Mouse (Mus musculus) midbrain, embryonic 10.5 days (tissue): Measurements from ENCODE around the gene Arrb2. TPM values are rescaled to one million over a fixed set of nuclear protein-coding genes. Genes with fewer than 3 reads are reported as not detected.
"Not testable (repeated sequence)": the region's sequence is repeated elsewhere in the genome, so short reads cannot be mapped to it uniquely, and the experiment has no call there.

ENCODE experiments used
- DNase-seq: peaks from one replicate; pipeline ENCODE4 v3.0.0-alpha.2; 2017; ENCODE audit warnings: low spot score
- H3K27ac ChIP-seq: fragments of 300-500 bp; sonication (generic); replicated peaks from 2 replicates; pipeline ENCODE4 v1.5.1; 2016; ENCODE audit warnings: mild to moderate bottlenecking
- H3K27me3 ChIP-seq: fragments of 300-500 bp; sonication (generic); 2 replicates; pipeline ENCODE4 v1.6.1; 2016; ENCODE audit warnings: low read depth, mild to moderate bottlenecking; ENCODE audit not compliant: poor library complexity, severe bottlenecking
- H3K36me3 ChIP-seq: fragments of 300-500 bp; sonication (generic); 2 replicates; pipeline ENCODE4 v1.6.1; 2016; ENCODE audit warnings: mild to moderate bottlenecking, moderate library complexity
- H3K4me1 ChIP-seq: fragments of 300-500 bp; sonication (generic); 2 replicates; pipeline ENCODE4 v1.6.1; 2016
- H3K4me3 ChIP-seq: fragments of 300-500 bp; sonication (generic); 2 replicates; pipeline ENCODE4 v1.5.1; 2016; ENCODE audit warnings: mild to moderate bottlenecking, moderate library complexity
- H3K9me3 ChIP-seq: fragments of 300-500 bp; sonication (generic); replicated peaks from 2 replicates; pipeline ENCODE4 v1.6.1; 2016; ENCODE audit warnings: mild to moderate bottlenecking
- WGBS: fragments of 180-500 bp; shearing (Covaris S2); methylation state at CpG from one replicate; pipeline ENCODE4 v1.1.7; 2016; 5-methylcytosine and 5-hydroxymethylcytosine counted together
- polyA plus RNA-seq: library from polyadenylated mRNA; unstranded; fragments of >200 nt; fragmentation: Nextera tagmentation; extraction: Ambion mirVana; gene quantifications from 2 replicates; pipeline ENCODE4 v1.2.1, GENCODE M21; 2016

The Arrb2 gene
- 28.3 and 37.4 TPM in 2 replicates for polyA plus RNA-seq

DNA sequence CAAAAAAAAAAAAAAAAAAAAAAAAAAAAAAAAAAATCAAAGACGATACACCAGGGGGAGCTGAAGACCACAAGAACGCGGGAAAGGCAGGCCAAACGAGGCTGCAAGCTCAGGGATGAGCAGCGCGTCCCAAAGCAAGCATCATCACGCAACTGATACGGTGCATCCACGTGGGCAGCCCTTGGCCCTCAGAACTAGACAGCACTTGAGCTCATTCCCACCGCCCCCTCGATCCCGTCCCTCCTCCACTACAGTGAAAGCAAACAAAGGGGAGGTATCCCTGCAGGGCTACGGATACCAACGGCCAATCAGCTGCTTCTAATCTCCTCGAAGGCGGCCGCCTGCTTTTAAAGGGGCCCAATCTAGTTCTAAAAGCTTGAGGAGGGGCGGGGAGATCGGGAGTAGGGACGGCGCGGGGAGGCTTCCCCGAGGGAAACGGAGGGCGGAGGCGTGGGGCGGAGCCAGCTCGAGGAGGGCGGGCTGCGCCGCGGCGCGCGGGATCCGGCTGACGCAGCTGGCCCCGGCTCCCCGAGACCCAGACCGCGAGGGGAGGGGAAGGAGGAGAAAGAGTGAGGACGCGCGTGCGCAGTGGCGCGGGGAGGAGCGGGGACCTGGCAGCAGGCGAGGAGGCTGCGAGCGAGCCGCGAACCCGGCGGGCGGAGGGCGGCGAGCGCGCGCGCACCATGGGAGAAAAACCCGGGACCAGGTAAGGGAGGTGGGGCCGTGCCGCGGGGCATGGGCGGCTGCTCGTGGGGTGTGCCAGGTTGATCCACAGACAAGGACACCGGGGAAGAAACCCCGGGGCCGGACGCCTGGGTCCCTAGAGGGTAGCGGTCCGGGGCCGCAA lies at the start of gene Arrb2:
TSS of gene Arrb2 (plus strand) at position 588 of the 847 bp plus-strand sequence.
- WGBS, result 1% methylated on average over 75 of the region's 75 CpGs
- peak within 1 kb of the TSS; percentile 92 for H3K27ac ChIP-seq
- H3K36me3 ChIP-seq, result peaks cover 19% of the 10 kb centered on the region
- H3K4me1 ChIP-seq, result peaks cover 46% of the 10 kb centered on the region
- H3K9me3 ChIP-seq, result no peaks in the 10 kb centered on the region
- no peaks in the 10 kb centered on the region for H3K27me3 ChIP-seq
- peak within 1 kb of the TSS; percentile 88 for H3K4me3 ChIP-seq
- peak; percentile 98 for DNase-seq

DNA sequence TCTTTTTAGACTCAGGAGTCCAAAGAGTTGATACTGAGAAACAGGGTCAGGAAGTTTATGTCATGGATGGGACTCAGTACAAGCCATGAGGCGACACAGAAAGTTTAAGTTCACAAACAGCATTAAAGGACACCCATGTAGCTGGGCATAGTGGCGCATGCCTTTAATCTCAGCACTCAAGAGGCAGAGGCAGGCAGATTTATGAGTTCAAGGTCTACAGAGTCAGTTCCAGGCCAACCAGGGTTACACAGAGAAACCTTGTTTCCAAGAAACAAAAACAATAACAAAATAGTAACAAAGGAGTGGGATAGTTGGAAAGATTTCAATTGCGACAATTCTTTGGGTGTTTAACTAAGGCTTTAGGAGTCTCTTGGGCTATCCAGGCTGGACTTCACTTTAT lies 48.3 kb upstream of the Arrb2 start:
- H3K27ac ChIP-seq, result no peak overlapping the region
- no peaks in the 10 kb centered on the region for H3K27me3 ChIP-seq
- no peak overlapping the region for H3K4me3 ChIP-seq
- H3K9me3 ChIP-seq, result no peaks in the 10 kb centered on the region
- H3K4me1 ChIP-seq, result no peaks in the 10 kb centered on the region
- no peak for DNase-seq
- 93% methylated on average over 3 of the region's 3 CpGs for WGBS
- peaks cover 37% of the 10 kb centered on the region for H3K36me3 ChIP-seq

DNA sequence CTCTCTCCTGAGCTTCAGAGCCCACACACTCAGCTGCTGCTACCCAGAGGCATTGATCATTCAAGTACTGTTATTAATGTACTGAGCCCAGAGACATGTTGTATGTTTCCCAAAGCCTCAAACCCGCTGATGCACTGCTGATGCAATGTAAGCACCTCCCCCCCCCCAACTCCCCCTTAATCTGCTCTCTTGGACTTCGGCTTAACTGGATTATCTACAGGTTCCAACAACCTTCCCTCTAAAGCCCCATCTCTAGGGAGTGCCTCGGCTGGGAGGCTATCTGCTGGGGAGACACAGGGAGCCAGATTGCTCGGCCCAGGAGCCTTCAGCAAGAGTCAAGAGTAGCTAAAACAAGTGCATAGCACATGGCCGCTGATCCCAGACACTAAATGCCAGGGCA lies 45.0 kb upstream of the Arrb2 start:
- Histone ChIP-seq H3K27me3 (no peaks in the 10 kb centered on the region), H3K36me3 (peaks cover 65% of the 10 kb centered on the region), H3K27ac (no peak overlapping the region), H3K9me3 (no peaks in the 10 kb centered on the region), H3K4me3 (no peak overlapping the region), H3K4me1 (no peaks in the 10 kb centered on the region)
- no peak for DNase-seq
- WGBS, result 73% methylated on average over 5 of the region's 5 CpGs

DNA sequence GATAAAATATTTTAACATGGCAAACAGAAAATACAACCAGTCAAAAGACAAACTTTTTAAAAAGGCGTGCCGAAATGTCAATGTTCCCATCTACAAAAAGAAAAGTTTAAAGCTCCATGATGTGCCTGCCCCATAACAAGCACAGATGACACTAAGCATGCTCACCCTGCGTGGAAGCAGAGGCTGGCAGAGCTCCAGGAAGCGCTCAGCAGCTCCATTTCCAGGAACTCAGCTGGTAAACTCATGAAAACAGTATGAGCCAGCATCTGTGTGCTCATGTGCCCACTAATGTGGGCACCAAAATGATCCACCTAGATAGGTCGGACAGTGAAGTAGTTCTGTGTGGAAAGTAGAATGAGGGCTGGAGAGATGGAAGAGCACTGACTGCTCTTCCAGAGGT lies 43.0 kb upstream of the Arrb2 start:
- no peak overlapping the region for H3K27ac ChIP-seq
- no peaks in the 10 kb centered on the region for H3K9me3 ChIP-seq
- WGBS, result 94% methylated on average over 5 of the region's 5 CpGs
- no peak overlapping the region for H3K4me3 ChIP-seq
- no peaks in the 10 kb centered on the region for H3K27me3 ChIP-seq
- H3K36me3 ChIP-seq, result peaks cover 80% of the 10 kb centered on the region
- no peaks in the 10 kb centered on the region for H3K4me1 ChIP-seq
- no peak for DNase-seq

DNA sequence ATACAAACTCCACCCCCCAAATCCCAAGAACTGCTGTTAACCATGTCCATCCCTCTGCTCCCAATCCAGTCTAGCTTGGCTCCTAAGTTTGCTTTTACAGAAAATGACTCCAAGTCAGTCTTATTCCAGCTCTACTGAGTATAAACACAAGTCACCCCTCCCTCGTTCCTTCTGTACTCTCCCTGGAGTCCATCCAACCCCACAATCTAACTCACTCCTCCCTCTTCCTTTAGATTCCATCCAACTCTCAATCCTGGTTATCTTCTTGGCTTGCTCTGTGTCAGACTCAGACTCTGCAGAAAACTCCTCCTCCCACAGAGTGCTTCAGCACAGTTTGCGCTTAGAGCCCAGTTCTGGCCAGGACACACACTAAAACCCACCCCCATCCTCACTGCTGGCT lies 28.8 kb upstream of the Arrb2 start:
- Histone ChIP-seq H3K27me3 (no peaks in the 10 kb centered on the region), H3K9me3 (no peaks in the 10 kb centered on the region), H3K36me3 (peaks cover 87% of the 10 kb centered on the region), H3K27ac (no peak overlapping the region), H3K4me1 (peaks cover 12% of the 10 kb centered on the region), H3K4me3 (no peak overlapping the region)
- DNase-seq, result no peak
- WGBS, result 85% methylated on average over 2 of the region's 2 CpGs

DNA sequence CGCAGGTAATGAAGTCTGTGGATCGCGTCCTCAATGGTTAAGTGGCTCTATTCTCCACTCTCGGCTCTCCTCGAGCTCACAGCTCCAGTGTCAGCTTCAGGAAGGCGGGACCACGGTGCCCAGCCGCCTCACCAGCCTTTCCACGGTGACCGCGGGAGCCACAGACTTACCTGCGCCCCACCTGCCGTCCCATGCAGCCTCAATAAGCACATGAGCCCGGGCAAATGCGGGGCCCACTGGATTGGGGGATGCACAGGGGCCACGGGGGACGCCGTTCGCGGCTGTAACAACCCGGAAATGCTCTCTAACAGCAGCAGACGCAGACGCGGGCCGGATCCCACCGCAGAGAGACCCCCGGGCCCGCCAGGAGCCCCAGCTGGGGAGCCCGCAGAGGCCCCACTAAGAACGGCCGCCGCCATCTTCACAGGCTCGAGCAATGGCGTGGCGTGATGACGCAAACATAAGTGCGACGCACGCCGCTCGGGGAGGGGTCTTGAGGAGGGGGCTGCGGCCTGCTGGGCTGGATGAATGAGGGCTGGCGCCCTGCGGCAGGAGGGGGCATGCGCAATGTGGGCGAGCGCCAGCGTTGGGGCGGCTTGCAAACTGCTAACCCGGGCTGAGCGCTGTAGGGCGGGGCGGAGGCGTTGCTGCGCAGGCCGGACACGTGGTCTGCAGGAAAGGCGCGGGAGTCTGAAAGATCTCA lies 22.7 kb upstream of the Arrb2 start, which contains the start of gene Pelp1:
TSS of gene Pelp1 (minus strand) at position 438 of the 703 bp plus-strand sequence.
- peak; percentile 99 for DNase-seq
- WGBS, result under 1% methylated on average over 59 of the region's 59 CpGs
- Histone ChIP-seq H3K27ac (peak within 1 kb of the TSS; percentile 96), H3K4me1 (peaks cover 26% of the 10 kb centered on the region), H3K36me3 (peaks cover 26% of the 10 kb centered on the region), H3K9me3 (no peaks in the 10 kb centered on the region), H3K27me3 (no peaks in the 10 kb centered on the region), H3K4me3 (peak within 1 kb of the TSS; percentile 98)

DNA sequence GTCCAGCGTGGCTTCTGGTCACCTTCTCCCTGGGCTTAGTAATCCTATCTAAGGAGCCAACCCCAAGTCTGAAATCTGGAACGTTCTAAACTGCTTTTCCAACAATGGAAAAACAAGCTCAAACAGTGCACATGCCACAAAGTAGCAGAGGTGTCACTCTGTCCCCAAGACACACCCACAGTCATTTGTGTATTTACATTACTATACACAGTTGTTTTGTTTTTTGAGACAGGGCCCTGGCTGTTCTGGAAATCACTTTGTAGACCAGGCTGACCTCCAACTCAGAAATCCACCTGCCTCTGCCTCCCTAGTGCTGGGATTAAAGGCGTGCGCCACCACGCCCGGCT lies 22.2 kb upstream of the Arrb2 start:
- peaks cover 20% of the 10 kb centered on the region for H3K36me3 ChIP-seq
- peak overlapping the region; percentile 96 for H3K27ac ChIP-seq
- H3K27me3 ChIP-seq, result no peaks in the 10 kb centered on the region
- 64% methylated on average over 6 of the region's 6 CpGs for WGBS
- no peaks in the 10 kb centered on the region for H3K9me3 ChIP-seq
- peaks cover 26% of the 10 kb centered on the region for H3K4me1 ChIP-seq
- H3K4me3 ChIP-seq, result peak overlapping the region; percentile 98
- DNase-seq, result no peak

DNA sequence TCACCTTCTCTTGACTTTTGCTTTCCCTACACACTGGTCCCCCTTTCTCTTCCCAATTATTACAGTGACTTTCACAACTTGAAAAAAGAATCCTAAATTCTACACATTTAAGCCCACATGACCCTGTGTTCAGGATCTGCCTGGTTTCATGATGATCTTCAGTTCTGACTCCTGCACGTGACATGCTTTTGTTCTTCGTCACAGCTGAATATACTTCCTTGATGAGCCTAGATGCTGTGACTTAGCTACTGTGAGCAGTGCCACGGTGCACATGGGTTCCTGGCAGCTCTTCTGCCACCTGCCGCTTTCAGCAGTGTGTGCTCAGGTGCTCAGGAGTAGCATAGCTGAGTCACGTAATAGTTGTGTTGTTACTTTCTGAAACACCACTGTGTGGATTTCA lies 19.8 kb upstream of the Arrb2 start:
- H3K27ac ChIP-seq, result no peak overlapping the region
- peaks cover 24% of the 10 kb centered on the region for H3K4me1 ChIP-seq
- no peak for DNase-seq
- H3K36me3 ChIP-seq, result peaks cover 1% of the 10 kb centered on the region; the same call in 1 of the 2 replicates
- no peak overlapping the region for H3K4me3 ChIP-seq
- no peaks in the 10 kb centered on the region for H3K27me3 ChIP-seq
- no peaks in the 10 kb centered on the region for H3K9me3 ChIP-seq
- WGBS, result 83% methylated on average over 5 of the region's 5 CpGs

DNA sequence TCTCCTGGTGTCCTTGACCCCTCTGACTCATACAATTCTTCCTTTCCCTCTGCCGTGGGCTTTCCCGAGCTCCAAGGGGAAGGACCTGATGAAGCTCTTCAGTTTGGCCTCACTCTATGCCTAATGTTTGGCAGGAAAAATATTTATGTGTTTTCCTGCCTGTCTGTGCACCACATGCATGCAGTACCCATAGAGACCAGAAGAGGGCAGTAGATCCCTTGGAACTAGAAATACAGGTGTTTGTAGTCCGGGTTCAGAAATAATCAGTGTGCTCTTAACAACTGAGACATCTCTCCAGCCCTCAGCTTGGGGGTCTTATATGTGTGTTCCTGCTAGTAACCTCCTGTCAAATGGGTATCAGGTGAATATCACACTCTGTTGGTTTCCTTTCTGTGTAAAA lies 18.5 kb upstream of the Arrb2 start:
- Histone ChIP-seq H3K4me3 (no peak overlapping the region), H3K9me3 (no peaks in the 10 kb centered on the region), H3K27ac (no peak overlapping the region), H3K36me3 (no peaks in the 10 kb centered on the region), H3K27me3 (no peaks in the 10 kb centered on the region), H3K4me1 (peaks cover 11% of the 10 kb centered on the region)
- DNase-seq, result peak; percentile 74
- 15% methylated on average over 3 of the region's 3 CpGs for WGBS

DNA sequence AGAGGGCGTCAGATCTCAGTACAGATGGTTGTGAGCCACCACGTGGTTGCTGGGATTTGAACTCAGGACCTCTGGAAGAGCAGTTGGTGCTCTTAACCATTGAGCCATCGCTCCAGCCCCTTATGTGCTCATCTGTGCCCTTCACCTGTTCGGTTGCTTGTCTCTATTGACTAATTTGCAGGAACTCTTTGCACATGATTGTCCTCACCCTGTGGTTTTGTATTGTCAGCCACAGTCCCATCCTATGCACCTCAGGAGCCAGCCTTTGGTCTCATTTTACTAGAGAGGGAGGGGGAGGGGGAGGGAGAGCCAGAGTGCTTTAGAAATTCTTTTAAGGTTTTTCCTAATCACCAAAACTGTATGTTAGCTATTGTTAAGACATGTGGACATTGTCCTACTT lies 14.2 kb upstream of the Arrb2 start:
- no peaks in the 10 kb centered on the region for H3K4me1 ChIP-seq
- H3K27ac ChIP-seq, result no peak overlapping the region
- DNase-seq, result no peak
- WGBS, result 73% methylated on average over 4 of the region's 4 CpGs
- no peak overlapping the region for H3K4me3 ChIP-seq
- H3K27me3 ChIP-seq, result no peaks in the 10 kb centered on the region
- no peaks in the 10 kb centered on the region for H3K36me3 ChIP-seq
- H3K9me3 ChIP-seq, result no peaks in the 10 kb centered on the region

DNA sequence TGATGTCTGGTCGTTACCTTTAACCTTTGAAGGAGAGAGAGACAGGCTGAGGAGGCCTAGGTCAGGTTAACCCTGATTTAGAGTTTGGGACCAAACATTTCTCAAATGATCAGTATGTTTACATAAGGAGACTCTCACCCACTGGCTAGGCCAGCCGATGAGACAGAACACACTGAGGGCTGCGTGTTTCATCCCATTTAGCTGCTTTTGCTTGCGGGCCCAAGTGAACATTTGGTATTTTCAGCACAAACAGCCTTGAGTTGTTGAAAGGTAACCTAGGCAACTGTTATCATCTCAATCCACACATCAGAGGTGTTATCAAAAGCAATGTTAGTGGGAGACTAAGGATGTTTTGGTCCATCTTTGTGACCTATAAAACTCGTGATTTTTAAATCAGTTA lies 12.9 kb upstream of the Arrb2 start:
- no peak overlapping the region for H3K27ac ChIP-seq
- WGBS, result 75% methylated on average over 5 of the region's 5 CpGs
- H3K9me3 ChIP-seq, result no peaks in the 10 kb centered on the region
- no peak for DNase-seq
- no peaks in the 10 kb centered on the region for H3K27me3 ChIP-seq
- no peak overlapping the region for H3K4me3 ChIP-seq
- H3K36me3 ChIP-seq, result no peaks in the 10 kb centered on the region
- no peaks in the 10 kb centered on the region for H3K4me1 ChIP-seq

DNA sequence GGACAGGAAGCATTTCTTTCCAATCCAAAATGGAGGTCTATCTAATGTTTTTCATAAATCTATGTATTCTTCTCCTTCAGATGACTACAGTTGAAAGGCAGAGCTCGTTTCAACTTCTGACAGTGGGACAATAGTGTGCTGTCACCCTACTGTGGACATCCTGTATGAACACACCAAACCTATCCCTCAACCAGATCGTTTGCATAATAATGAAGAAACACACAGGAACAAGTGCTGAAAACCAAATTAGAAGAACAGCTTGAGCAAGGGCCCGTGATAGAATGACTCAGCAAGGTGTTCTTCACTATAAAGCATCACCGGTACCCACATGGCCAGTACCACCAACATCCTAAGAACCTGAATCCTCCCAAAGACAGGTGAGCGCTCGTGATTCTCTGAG lies 5.8 kb upstream of the Arrb2 start:
- WGBS, result 80% methylated on average over 6 of the region's 6 CpGs
- H3K27me3 ChIP-seq, H3K36me3 ChIP-seq, H3K9me3 ChIP-seq, DNase-seq, H3K27ac ChIP-seq, H3K4me3 ChIP-seq: not testable (repeated sequence)
- H3K4me1 ChIP-seq, result peaks cover 13% of the 10 kb centered on the region

DNA sequence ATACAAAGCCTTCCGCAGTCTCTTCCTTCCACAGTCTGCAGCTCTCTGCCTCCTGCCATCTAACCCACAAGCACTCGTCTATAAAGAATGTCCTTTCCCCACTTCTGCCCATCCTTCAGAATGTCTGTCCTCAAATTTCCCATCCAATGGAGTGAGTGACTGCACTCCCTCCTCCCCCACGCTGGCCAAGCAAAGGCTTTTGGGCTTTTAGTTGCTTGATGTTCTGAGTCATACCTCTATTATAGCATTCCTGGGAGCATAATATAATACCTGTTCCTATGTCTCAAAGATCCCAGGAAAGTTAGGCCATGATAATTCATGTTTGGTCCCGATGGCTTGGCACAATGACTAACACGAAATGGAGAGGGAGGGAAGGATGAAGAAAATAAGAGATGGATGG lies 861 bp upstream of the Arrb2 start:
- Histone ChIP-seq H3K27ac (peak overlapping the region; percentile 92), H3K36me3 (peaks cover 12% of the 10 kb centered on the region), H3K9me3 (no peaks in the 10 kb centered on the region), H3K4me3 (peak overlapping the region; percentile 88), H3K4me1 (peaks cover 46% of the 10 kb centered on the region), H3K27me3 (no peaks in the 10 kb centered on the region)
- DNase-seq, result peak; percentile 16
- 30% methylated on average over 5 of the region's 5 CpGs for WGBS
